Mouse (Mus musculus) heart, embryonic 11.5 days (tissue): ENCODE data around the gene Tpi1. TPM values are rescaled to one million over a fixed set of nuclear protein-coding genes. Genes with fewer than 3 reads are reported as not detected.

Source experiments
- ATAC-seq: fragments of 200-750 bp; cut with Nextera tagmentation; replicated peaks from 2 replicates; pipeline ENCODE4 v1.8.0; 2017; ENCODE audit warnings: moderate library complexity; ENCODE audit not compliant: insufficient number of reproducible peaks, low FRiP score, low TSS enrichment
- H3K27ac ChIP-seq: fragments of 300-500 bp; sonication (generic); 2 replicates; pipeline ENCODE4 v1.5.1; 2014; ENCODE audit warnings: mild to moderate bottlenecking, low read depth, low read length
- H3K27me3 ChIP-seq: fragments of 300-500 bp; sonication (generic); 2 replicates; pipeline ENCODE4 v1.6.1; 2014; ENCODE audit warnings: mild to moderate bottlenecking, low read length, mixed read lengths; ENCODE audit not compliant: control insufficient read depth, insufficient read depth
- H3K36me3 ChIP-seq: fragments of 300-500 bp; sonication (generic); 2 replicates; pipeline ENCODE4 v1.6.1; 2014; ENCODE audit warnings: mild to moderate bottlenecking, low read length, moderate library complexity, mixed read lengths; ENCODE audit not compliant: control insufficient read depth, insufficient read depth
- H3K4me1 ChIP-seq: fragments of 300-500 bp; sonication (generic); 2 replicates; pipeline ENCODE4 v1.6.1; 2014; ENCODE audit warnings: low read length; ENCODE audit not compliant: control insufficient read depth, insufficient read depth
- H3K4me2 ChIP-seq: fragments of 300-500 bp; sonication (generic); 2 replicates; pipeline ENCODE4 v1.6.1; 2014; ENCODE audit warnings: mild to moderate bottlenecking, moderate library complexity
- H3K4me3 ChIP-seq: fragments of 300-500 bp; sonication (generic); 2 replicates; pipeline ENCODE4 v1.5.1; 2014; ENCODE audit warnings: low read depth, low read length
- H3K9ac ChIP-seq: fragments of 300-500 bp; sonication (generic); 2 replicates; pipeline ENCODE4 v1.6.1; 2014; ENCODE audit warnings: mild to moderate bottlenecking, low read depth, low read length, moderate library complexity
- H3K9me3 ChIP-seq: fragments of 300-500 bp; sonication (generic); replicated peaks from 2 replicates; pipeline ENCODE4 v1.6.1; 2016; ENCODE audit warnings: low read length; ENCODE audit not compliant: control insufficient read depth
- WGBS: fragments of 180-500 bp; shearing (Covaris S2); extraction: QIAGEN DNeasy Blood & Tissue Kit; methylation state at CpG from one replicate; pipeline ENCODE4 v1.1.7; 2014; ENCODE audit not compliant: insufficient replicate concordance; 5-methylcytosine and 5-hydroxymethylcytosine counted together
- polyA plus RNA-seq: library from polyadenylated mRNA; unstranded; fragments of >200 nt; fragmentation: Nextera tagmentation; extraction: Ambion mirVana; gene quantifications from 2 replicates; pipeline ENCODE4 v1.2.1, GENCODE M21; 2014

Gene Tpi1
- polyA plus RNA-seq, 1 experiment from 2014 or later, result 1,419 TPM

DNA sequence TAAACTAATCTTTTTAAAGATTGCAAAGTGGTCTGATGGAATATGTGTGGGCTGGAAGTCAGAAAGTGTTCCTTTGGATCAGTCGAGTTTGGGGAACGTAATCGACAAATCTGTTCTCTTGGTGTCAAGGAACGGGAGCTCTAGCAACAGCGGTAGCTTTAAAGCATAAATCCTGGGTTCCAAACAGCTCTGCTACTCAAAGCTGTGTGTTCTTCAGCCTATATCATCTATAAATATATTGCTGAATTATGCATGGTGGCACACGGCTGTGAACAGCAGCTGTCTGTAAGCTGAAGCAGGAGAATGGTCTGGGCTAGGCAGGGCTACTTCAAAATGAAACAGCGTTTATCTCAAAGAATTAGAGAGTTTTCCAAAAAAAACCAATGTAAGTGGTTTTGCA, 33.2 kb downstream of the Tpi1 start:
- Histone ChIP-seq H3K4me1 (peaks cover 5% of the 10 kb centered on the region; the same call in 1 of the 2 replicates), H3K27ac (no peak overlapping the region), H3K9ac (no peak overlapping the region), H3K4me2 (no peak overlapping the region), H3K36me3 (no peaks in the 10 kb centered on the region), H3K4me3 (no peak overlapping the region), H3K27me3 (peaks cover 23% of the 10 kb centered on the region), H3K9me3 (no peaks in the 10 kb centered on the region)
- 83% methylated on average over 7 of the region's 7 CpGs for WGBS
- no peak for ATAC-seq

- H3K27me3 ChIP-seq, result peaks cover 23% of the 10 kb centered on the region
- H3K9ac ChIP-seq, result no peak overlapping the region; the same call in 1 of the 2 replicates
- peak overlapping the region; percentile 43 for H3K4me3 ChIP-seq
- no peaks in the 10 kb centered on the region for H3K36me3 ChIP-seq
- H3K9me3 ChIP-seq, result no peaks in the 10 kb centered on the region
- peak overlapping the region; percentile 73 for H3K4me2 ChIP-seq
- no peak for ATAC-seq
- H3K27ac ChIP-seq, result no peak overlapping the region
- peaks cover 5% of the 10 kb centered on the region; the same call in 1 of the 2 replicates for H3K4me1 ChIP-seq
- 7% methylated on average over 10 of the region's 10 CpGs for WGBS
Measured at GRCm38 (mm10) chr6:124779984-124780416, 34.1 kb downstream of the Tpi1 start.

DNA sequence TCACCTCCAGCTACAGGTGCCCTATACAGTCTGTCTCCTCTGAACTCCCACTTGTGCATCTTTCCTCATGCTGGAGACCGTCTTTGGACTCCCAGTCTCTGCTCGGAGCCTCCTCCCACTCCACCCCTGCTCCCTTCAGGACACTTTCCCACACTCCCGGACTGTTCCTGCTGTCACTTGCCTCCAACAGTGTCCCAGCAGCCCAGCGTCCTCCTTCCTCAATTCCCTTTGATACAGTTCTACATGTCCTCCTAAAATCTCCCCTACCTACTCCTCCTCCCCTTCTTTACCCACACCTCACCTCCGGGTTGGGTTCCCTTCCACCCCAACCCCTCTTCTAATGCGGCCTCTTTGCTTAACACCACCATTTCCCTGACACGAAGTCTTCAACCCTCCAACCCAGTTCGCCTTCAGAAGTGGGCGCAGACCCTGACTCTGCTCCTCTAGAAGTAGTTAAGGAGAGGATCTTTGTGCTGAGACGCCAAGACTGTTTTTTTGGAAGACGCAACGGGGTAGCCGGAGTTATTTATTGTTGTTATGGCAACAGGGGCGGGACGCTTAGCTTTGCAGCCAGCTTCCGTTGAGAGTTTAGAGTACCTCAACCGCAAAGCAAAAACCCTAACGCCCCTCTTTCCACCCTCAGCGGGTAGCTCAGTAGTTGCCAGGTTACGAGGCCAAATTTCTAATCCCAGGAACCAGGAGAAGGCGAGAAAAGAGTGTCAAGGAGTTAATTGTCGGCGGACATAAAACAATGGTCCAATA, 34.7 kb downstream of the Tpi1 start, which contains the start of gene Lrrc23:
Lrrc23 (minus strand) TSS at position 506 of the 762 bp plus-strand sequence.
- peaks cover 5% of the 10 kb centered on the region; the same call in 1 of the 2 replicates for H3K4me1 ChIP-seq
- ATAC-seq, result no peak
- peaks cover 23% of the 10 kb centered on the region for H3K27me3 ChIP-seq
- peak within 1 kb of the TSS; percentile 43 for H3K4me3 ChIP-seq
- no peaks in the 10 kb centered on the region for H3K9me3 ChIP-seq
- H3K9ac ChIP-seq, result peak within 1 kb of the TSS; percentile 44; the same call in 1 of the 2 replicates
- H3K36me3 ChIP-seq, result no peaks in the 10 kb centered on the region
- peak within 1 kb of the TSS; percentile 73 for H3K4me2 ChIP-seq
- WGBS, result 2% methylated on average over 23 of the region's 23 CpGs
- H3K27ac ChIP-seq, result no peak within 1 kb of the TSS

GRCm38 (mm10) chr6:124770511-124770910, 43.6 kb downstream of the Tpi1 start:
- Histone ChIP-seq H3K36me3 (no peaks in the 10 kb centered on the region), H3K9me3 (no peaks in the 10 kb centered on the region), H3K4me1 (peaks cover 22% of the 10 kb centered on the region), H3K9ac (no peak overlapping the region), H3K4me2 (peak overlapping the region; percentile 91; the same call in 1 of the 2 replicates), H3K27ac (no peak overlapping the region), H3K4me3 (no peak overlapping the region), H3K27me3 (peaks cover 13% of the 10 kb centered on the region)
- WGBS, result 73% methylated on average over 15 of the region's 15 CpGs
- ATAC-seq, result no peak

- Histone ChIP-seq H3K36me3 (no peaks in the 10 kb centered on the region), H3K4me1 (peaks cover 22% of the 10 kb centered on the region), H3K27ac (no peak overlapping the region), H3K9ac (peak overlapping the region; percentile 67; the same call in 1 of the 2 replicates), H3K9me3 (no peaks in the 10 kb centered on the region), H3K4me2 (peak overlapping the region; percentile 91), H3K27me3 (peaks cover 13% of the 10 kb centered on the region), H3K4me3 (peak overlapping the region; percentile 56)
- no peak for ATAC-seq
- 16% methylated on average over 7 of the region's 7 CpGs for WGBS
Measured at GRCm38 (mm10) chr6:124770013-124770412, 44.1 kb downstream of the Tpi1 start.

DNA sequence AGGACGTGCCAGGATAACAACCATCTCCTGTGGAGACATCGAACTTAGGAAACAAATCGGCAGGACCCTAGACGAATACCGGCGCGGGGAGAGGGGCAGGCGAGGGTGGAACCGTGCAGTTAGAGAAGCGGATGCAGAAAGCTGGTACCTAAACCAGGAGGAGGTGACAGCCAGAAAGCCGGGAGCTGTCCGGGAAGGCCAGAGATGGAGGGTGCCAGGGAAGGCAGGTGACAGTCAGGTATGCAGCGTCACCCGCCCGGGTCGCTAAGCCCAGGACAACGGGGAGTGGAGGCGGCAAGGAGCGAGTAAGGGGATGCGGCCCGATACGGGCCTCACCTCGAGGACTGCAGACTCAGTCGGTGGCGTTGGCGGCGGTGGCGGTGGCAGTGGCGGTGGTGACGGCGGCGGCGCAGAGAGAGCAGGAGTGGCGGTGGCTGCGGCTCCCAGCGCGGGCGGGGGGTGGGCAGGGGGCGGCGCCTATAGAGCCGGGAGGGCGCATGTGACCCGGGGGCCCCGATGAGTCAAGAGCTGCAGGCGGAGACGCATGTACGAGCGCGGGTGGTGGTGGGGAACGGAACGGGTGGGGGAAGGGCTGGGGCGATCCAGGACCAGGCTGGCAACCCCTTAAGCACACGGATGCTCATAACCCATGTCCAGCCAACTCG, 44.9 kb downstream of the Tpi1 start, which contains the start of gene Eno2:
Eno2 (minus strand) TSS at position 573 of the 665 bp plus-strand sequence.
- H3K27me3 ChIP-seq, result peaks cover 13% of the 10 kb centered on the region
- no peaks in the 10 kb centered on the region for H3K9me3 ChIP-seq
- peak; percentile 68 for ATAC-seq
- H3K27ac ChIP-seq, result no peak within 1 kb of the TSS
- H3K36me3 ChIP-seq, result no peaks in the 10 kb centered on the region
- peak within 1 kb of the TSS; percentile 91 for H3K4me2 ChIP-seq
- H3K4me1 ChIP-seq, result peaks cover 22% of the 10 kb centered on the region
- H3K4me3 ChIP-seq, result peak within 1 kb of the TSS; percentile 56
- WGBS, result 1% methylated on average over 52 of the region's 54 CpGs
- peak within 1 kb of the TSS; percentile 67 for H3K9ac ChIP-seq

DNA sequence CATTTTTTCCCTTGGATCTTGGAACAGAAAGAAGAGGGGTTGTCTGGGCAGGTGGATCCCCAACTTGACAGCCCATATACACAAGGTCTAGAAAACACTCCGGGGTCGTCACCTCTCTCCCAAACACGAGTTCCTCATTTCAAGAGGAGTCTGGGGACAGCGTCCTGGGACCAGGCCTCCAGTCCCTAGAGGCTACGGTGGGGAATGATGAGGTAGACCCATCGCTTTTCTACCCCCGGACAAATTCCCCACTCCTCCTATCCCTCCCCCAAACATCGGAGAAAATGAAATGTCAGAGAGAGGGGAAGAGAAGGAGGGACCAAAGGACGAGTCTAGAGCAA, 45.4 kb downstream of the Tpi1 start:
- no peaks in the 10 kb centered on the region for H3K36me3 ChIP-seq
- peak overlapping the region; percentile 16; the same call in 1 of the 2 replicates for H3K9ac ChIP-seq
- peak overlapping the region; percentile 56 for H3K4me3 ChIP-seq
- peak overlapping the region; percentile 91 for H3K4me2 ChIP-seq
- peaks cover 22% of the 10 kb centered on the region for H3K4me1 ChIP-seq
- H3K27ac ChIP-seq, result no peak overlapping the region
- ATAC-seq, result no peak
- peaks cover 14% of the 10 kb centered on the region for H3K27me3 ChIP-seq
- WGBS, result 2% methylated on average over 9 of the region's 9 CpGs
- H3K9me3 ChIP-seq, result no peaks in the 10 kb centered on the region

DNA sequence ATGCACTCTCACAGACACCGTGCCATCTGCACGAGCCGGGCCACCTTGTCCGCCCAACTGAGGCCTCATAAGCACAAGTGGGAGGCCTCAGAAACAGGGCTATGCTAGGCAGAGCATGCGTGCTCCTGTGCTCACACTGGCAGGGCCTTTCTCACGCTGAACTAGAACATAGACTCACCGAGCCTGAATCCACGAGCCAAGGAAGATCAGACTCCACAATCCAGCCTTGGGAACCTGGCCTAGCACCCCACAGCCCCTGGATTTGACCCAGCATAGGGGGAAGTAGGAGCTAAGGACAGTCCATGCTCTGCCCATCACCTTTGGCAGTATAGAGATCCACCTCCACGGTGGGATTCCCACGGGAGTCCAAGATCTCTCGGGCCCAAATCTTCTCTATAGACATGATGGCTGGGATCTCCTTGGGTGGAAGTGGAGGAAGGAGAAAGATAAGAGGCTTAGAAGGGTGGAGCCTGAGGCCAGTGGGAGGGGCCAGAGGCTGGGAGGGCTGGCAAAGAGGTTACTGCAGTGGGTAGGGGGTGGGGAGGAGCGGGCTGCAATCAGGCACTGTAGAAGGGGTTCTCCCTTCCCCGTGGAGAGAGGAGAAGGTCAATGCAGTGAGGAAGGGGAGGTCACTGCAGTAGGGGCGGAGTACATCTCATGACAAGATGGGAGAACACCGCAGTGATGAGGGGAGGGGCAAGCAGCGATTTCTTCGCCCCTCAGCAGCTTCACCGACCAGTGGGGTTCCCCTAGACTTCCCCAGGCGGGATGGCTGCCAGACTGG, 46.0 kb downstream of the Tpi1 start:
- Histone ChIP-seq H3K9ac (no peak overlapping the region; the same call in 1 of the 2 replicates), H3K4me2 (peak overlapping the region; percentile 91), H3K4me3 (peak overlapping the region; percentile 56), H3K27me3 (peaks cover 16% of the 10 kb centered on the region), H3K36me3 (no peaks in the 10 kb centered on the region), H3K9me3 (no peaks in the 10 kb centered on the region), H3K27ac (no peak overlapping the region), H3K4me1 (peaks cover 22% of the 10 kb centered on the region)
- 0 out of 2 replicates have a peak, but pooled peaks have one; percentile 29 for ATAC-seq
- WGBS, result 21% methylated on average over 19 of the region's 19 CpGs
